10 mouse cellular contexts compared by ENCODE assay signal in the genomic region with DNA sequence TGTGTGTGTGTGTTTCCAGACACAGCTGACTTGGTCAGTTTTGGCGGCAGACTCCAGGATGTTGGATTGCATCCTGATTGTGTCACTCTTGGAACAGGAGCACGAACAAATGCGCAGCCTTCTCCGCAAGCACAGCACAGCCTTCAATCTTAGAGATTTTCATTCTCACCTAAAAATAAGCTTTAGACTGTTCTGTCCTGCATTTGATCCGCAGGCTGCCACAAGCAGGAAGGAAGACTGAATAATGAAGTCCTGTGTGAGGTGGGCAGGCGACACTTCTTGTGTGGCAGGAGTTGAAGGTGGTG. TPM values are rescaled to one million over a fixed set of nuclear protein-coding genes. Genes with fewer than 3 reads are reported as not detected.
DNase-seq lines count a peak whose midpoint lies in the region; ATAC-seq and TF ChIP-seq lines count a peak whose summit lies in the region.
"Had no signal": no experiment of that assay in that cellular context is flagged by ENCODE, and none has a peak within 500 bp of the region (broad histone marks: within the 10 kb centered on the region; RNA-seq: fewer than 3 reads in every experiment).

No protein-coding gene starts in this region.

- peak overlapping the region; percentile 2; the same call in 1 of the 2 replicates for H3K9ac ChIP-seq in heart, embryonic 14.5 days (ENCODE audit: low read length)

- H3K79me2 ChIP-seq in myocyte (ENCODE audit: control insufficient read depth, insufficient read depth) = peaks cover 75% of the 10 kb centered on the region

- ATAC-seq in heart, embryonic 14.5 days (ENCODE audit: insufficient number of reproducible peaks, insufficient read depth, low FRiP score, low read depth) = 0 out of 2 replicates have a peak, but pooled peaks have one; percentile 12

- 30% methylated on average over 6 of the region's 6 CpGs for WGBS in heart, embryonic 14.5 days

- no peak for TF ChIP-seq POLR2A in myocyte (IDR thresholded peaks at IDR 0.05; ENCODE audit: insufficient read length, low read depth)

- H3K4me1 ChIP-seq in heart, embryonic 14.5 days (ENCODE audit: control insufficient read depth in 2 of 2, insufficient read depth in 2 of 2, low read length in 2 of 2) = peaks cover 40 to 46% of the 10 kb centered on the region in 2 experiments

- peaks cover 13% of the 10 kb centered on the region for H3K36me3 ChIP-seq in heart, embryonic 14.5 days (ENCODE audit: control insufficient read depth, insufficient read depth, low read length)
- no peaks in the 10 kb centered on the region for H3K36me3 ChIP-seq in myocyte (ENCODE audit: control insufficient read depth, insufficient read depth)

- H3K4me2 ChIP-seq in heart, embryonic 14.5 days (ENCODE audit: low read length) = peak overlapping the region; percentile 42; the same call in 1 of the 2 replicates
- H3K4me2 ChIP-seq in myocyte (ENCODE audit: low read depth) = no peak overlapping the region

- no peak overlapping the region for H3K4me3 ChIP-seq in heart, embryonic 14.5 days (ENCODE audit: control insufficient read depth in 1 of 2, insufficient read depth in 1 of 2, low read depth in 1 of 2, low read length in 2 of 2)
- H3K4me3 ChIP-seq in myocyte = no peak overlapping the region

- no peak overlapping the region for H3ac ChIP-seq in myocyte (ENCODE audit: control insufficient read depth, insufficient read length)

- DNase-seq in adrenal gland, adult 2 months = peak; percentile 58
- DNase-seq in adrenal gland, postnatal 4 days (ENCODE audit: low spot score in 2 of 2) = no peak
- DNase-seq in ovary, postnatal 14 days (ENCODE audit: low spot score) = peak; percentile 42
- no peak for DNase-seq in ovary, adult 18-20 months (ENCODE audit: low spot score)
- no peak for DNase-seq in spleen, postnatal 36 days (ENCODE audit: low spot score in 2 of 2)
- no peak for DNase-seq in embryo, embryonic 10 days (ENCODE audit: low spot score)

- H3K27ac ChIP-seq in heart, embryonic 14.5 days (replicated peaks in 1 of 2; ENCODE audit: control insufficient read depth in 1 of 2, insufficient read depth in 1 of 2, low read depth in 2 of 2, low read length in 2 of 2) = peak overlapping the region; percentile 28 to 55; a peak in 3 of 4 replicates

- H3K27me3 ChIP-seq in heart, embryonic 14.5 days (ENCODE audit: control insufficient read depth, insufficient read depth, low read length) = no peaks in the 10 kb centered on the region
- no peaks in the 10 kb centered on the region for H3K27me3 ChIP-seq in myocyte (ENCODE audit: control insufficient read depth, insufficient read depth, insufficient read length)

- no peaks in the 10 kb centered on the region for H3K9me3 ChIP-seq in heart, embryonic 14.5 days (ENCODE audit: control insufficient read depth, low read length)

TF ChIP-seq in myocyte, 11 proteins besides CTCF, POLR2A, EP300 and RAD21:
- TF ChIP-seq MAX (IDR thresholded peaks at IDR 0.05; ENCODE audit: low read depth) (no peak), E2F4 (IDR thresholded peaks at IDR 0.05; ENCODE audit: insufficient read depth) (no peak), SRF (IDR thresholded peaks at IDR 0.05; ENCODE audit: control insufficient read depth, insufficient read length, low read depth) (no peak), MYOG (IDR thresholded peaks at IDR 0.05; ENCODE audit: control insufficient read depth in 1 of 3, insufficient read depth in 1 of 3, insufficient read length in 2 of 3, low read depth in 2 of 3) (peak in 1 of 3 experiments; percentile 54), CEBPB (IDR thresholded peaks at IDR 0.05; ENCODE audit: insufficient read depth, poor library complexity, severe bottlenecking) (peak; percentile 56; the same call in 1 of the 2 replicates), TCF12 (IDR thresholded peaks at IDR 0.05; ENCODE audit: insufficient read depth, poor library complexity, severe bottlenecking) (peak; percentile 1), REST (IDR thresholded peaks at IDR 0.05; ENCODE audit: insufficient read depth, insufficient read length) (no peak), MYOD1 (IDR thresholded peaks at IDR 0.05; ENCODE audit: control insufficient read depth in 1 of 3, insufficient read length in 2 of 3, low read depth in 2 of 3) (no peak)
TF ChIP-seq in myocyte: peak in this region for 3.

RNA-seq across cellular contexts. Expression of a gene that starts 10.1 kb away (rescaled TPM):
- total RNA-seq in adrenal gland, adult 2 months (2021) = 10 to 100 TPM; 38.1 to 43.7 TPM
- 32.7 and 46.9 TPM in 2 replicates for polyA plus RNA-seq in adrenal gland, adult 2 months (2012; rRNA removed)
- 10 to 100 TPM; 60.4 to 65.7 TPM for total RNA-seq in adrenal gland, postnatal 4 days (2021)
- polyA plus RNA-seq in heart, embryonic 14.5 days (2014; fragmentation: Nextera tagmentation; extraction: Ambion mirVana) = 17.4 and 18.8 TPM in 2 replicates
- polyA plus RNA-seq in myocyte (2012; fragmentation: generic; extraction: Trizol) = 92.4 TPM

RNA-seq across cellular contexts. Expression of a gene that starts 38.0 kb away (rescaled TPM):
- total RNA-seq in adrenal gland, adult 2 months (2021) = 10 to 100 TPM; 23.0 to 29.8 TPM
- polyA plus RNA-seq in adrenal gland, adult 2 months (2012; rRNA removed) = 3.1 and 3.6 TPM in 2 replicates
- 10 to 100 TPM; 27.5 to 30.1 TPM for total RNA-seq in adrenal gland, postnatal 4 days (2021)
- 38.0 and 38.3 TPM in 2 replicates for polyA plus RNA-seq in heart, embryonic 14.5 days (2014; fragmentation: Nextera tagmentation; extraction: Ambion mirVana)
- 13.6 TPM for polyA plus RNA-seq in myocyte (2012; fragmentation: generic; extraction: Trizol)

RNA-seq across cellular contexts. Expression of a gene that starts 49.1 kb away (rescaled TPM):
- total RNA-seq in adrenal gland, adult 2 months (2021) = under 1 TPM; 0.29 to 0.45 TPM
- 0.47 and 0.72 TPM in 2 replicates for polyA plus RNA-seq in adrenal gland, adult 2 months (2012; rRNA removed)
- total RNA-seq in adrenal gland, postnatal 4 days (2021) = 1 to 10 TPM; 1.7 to 2.2 TPM
- polyA plus RNA-seq in heart, embryonic 14.5 days (2014; fragmentation: Nextera tagmentation; extraction: Ambion mirVana) = 0.18 and 0.26 TPM in 2 replicates
- not detected for polyA plus RNA-seq in myocyte (2012; fragmentation: generic; extraction: Trizol)

RNA-seq across cellular contexts. Expression of a gene that starts 49.2 kb away (rescaled TPM):
- total RNA-seq in adrenal gland, adult 2 months (2021) = not detected
- polyA plus RNA-seq in adrenal gland, adult 2 months (2012; rRNA removed) = not detected in 2 replicates
- not detected for total RNA-seq in adrenal gland, postnatal 4 days (2021)
- polyA plus RNA-seq in heart, embryonic 14.5 days (2014; fragmentation: Nextera tagmentation; extraction: Ambion mirVana) = not detected in 2 replicates
- polyA plus RNA-seq in myocyte (2012; fragmentation: generic; extraction: Trizol) = not detected
- polyA plus RNA-seq: large intestine, adult 2 months had no signal

RNA-seq across cellular contexts. Expression of a gene that starts 58.9 kb away (rescaled TPM):
- total RNA-seq in adrenal gland, adult 2 months (2021) = not detected
- not detected in 2 replicates for polyA plus RNA-seq in adrenal gland, adult 2 months (2012; rRNA removed)
- total RNA-seq in adrenal gland, postnatal 4 days (2021) = not detected
- polyA plus RNA-seq in heart, embryonic 14.5 days (2014; fragmentation: Nextera tagmentation; extraction: Ambion mirVana) = not detected in 2 replicates
- polyA plus RNA-seq in myocyte (2012; fragmentation: generic; extraction: Trizol) = not detected
- polyA plus RNA-seq: large intestine, adult 2 months; neural tube, embryonic 14.5 days had no signal

Comparison
In these comparisons a context has a peak if more than half of its experiments do, and no peak if none do; other contexts are left out.
1. DNase-seq: peak in adrenal gland, adult 2 months (single experiment) and ovary, postnatal 14 days (single experiment); none in adrenal gland, postnatal 4 days (0 of 2), ovary, adult 18-20 months (single experiment), spleen, postnatal 36 days (0 of 2) and embryo, embryonic 10 days (single experiment).